8 mouse cellular contexts compared by ENCODE assay signal in the genomic region with DNA sequence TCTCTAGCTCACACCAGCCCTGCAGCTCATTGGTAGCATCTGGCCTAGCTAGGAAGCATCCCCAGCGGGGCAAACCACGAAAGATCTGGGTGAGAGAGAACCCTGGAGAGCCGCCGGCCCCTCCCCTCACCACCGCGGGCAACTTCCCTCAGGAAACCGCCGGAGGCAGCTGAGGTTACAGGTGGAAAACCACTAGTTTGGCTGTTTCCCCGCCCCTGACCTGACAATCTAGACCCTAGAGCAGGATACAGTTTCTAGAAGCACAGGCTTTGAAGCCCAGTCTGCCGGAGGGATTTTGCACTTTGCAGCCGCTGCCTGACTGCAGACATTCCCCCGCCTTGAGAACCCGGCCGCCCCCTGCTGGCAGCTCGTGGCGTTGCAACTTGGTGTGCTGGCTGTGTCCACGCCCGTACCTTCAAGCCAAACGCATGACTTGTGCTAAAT. TPM values are rescaled to one million over a fixed set of nuclear protein-coding genes. Genes with fewer than 3 reads are reported as not detected.
A peak's percentile ranks its signal among the peaks of the same experiment; 100 is the strongest.
DNase-seq lines count a peak whose midpoint lies in the region; ATAC-seq lines count a peak whose summit lies in the region.

No protein-coding gene starts in this region.

- H3K36me3 ChIP-seq in intestine, embryonic 15.5 days: no peaks in the 10 kb centered on the region

- peaks cover 17% of the 10 kb centered on the region for H3K4me1 ChIP-seq in intestine, embryonic 15.5 days (replicated peaks)

- WGBS in intestine, embryonic 15.5 days: 2% methylated on average over 19 of the region's 19 CpGs

- intact Hi-C loops in left cerebral cortex, postnatal 25 days (cut with DNase I): loop anchor here (1.0 kb wide), 1 partner anchor 40 kb away; the partner anchor contains the start of gene Nectin2

- no peak overlapping the region for H3K27ac ChIP-seq in intestine, embryonic 15.5 days

- no peaks in the 10 kb centered on the region for H3K9me3 ChIP-seq in intestine, embryonic 15.5 days

- ATAC-seq in intestine, embryonic 15.5 days: peak; percentile 50

- peak overlapping the region; percentile 78 for H3K4me2 ChIP-seq in intestine, embryonic 15.5 days (replicated peaks)

- peak overlapping the region; percentile 38 for H3K9ac ChIP-seq in intestine, embryonic 15.5 days

- peak; percentile 97 to 98 for DNase-seq in adrenal gland, adult 18-20 months (ENCODE audit: low spot score in 2 of 2)
- peak; percentile 89 for DNase-seq in embryo, embryonic 11 days
- peak; percentile 74 for DNase-seq in gastrocnemius, postnatal 25 days
- peak; percentile 82 to 83 for DNase-seq in left cerebral cortex, postnatal 25 days (ENCODE audit: low spot score in 2 of 2)
- DNase-seq in mesoderm, embryonic 11.5 days (ENCODE audit: low read depth, low spot score): peak; percentile 87
- DNase-seq in right cerebral cortex, postnatal 25 days: peak; percentile 88
- peak; percentile 87 to 91 for DNase-seq in urinary bladder, postnatal 36 days (ENCODE audit: low spot score in 2 of 2)

- H3K4me3 ChIP-seq in intestine, embryonic 15.5 days (replicated peaks): peak overlapping the region; percentile 30

- no peaks in the 10 kb centered on the region for H3K27me3 ChIP-seq in intestine, embryonic 15.5 days (replicated peaks)

RNA-seq across cellular contexts. Expression of gene Cblc, which starts 6.7 kb away (rescaled TPM):
- total RNA-seq in adrenal gland, adult 18-20 months (2021): under 1 TPM in 1 of 2 experiments, not detected in 1; 0.64 TPM
- total RNA-seq in gastrocnemius, postnatal 25 days (2021): not detected
- 24.5 and 26.4 TPM in 2 replicates for polyA plus RNA-seq in intestine, embryonic 15.5 days (2015; fragmentation: Nextera tagmentation; extraction: Ambion mirVana)
- total RNA-seq in left cerebral cortex, postnatal 25 days (2021): not detected

RNA-seq across cellular contexts. Expression of gene Bcam, which starts 19.1 kb away (rescaled TPM):
- 10 to 100 TPM; 43.2 to 53.2 TPM for total RNA-seq in adrenal gland, adult 18-20 months (2021)
- 10 to 100 TPM; 25.3 to 33.9 TPM for total RNA-seq in gastrocnemius, postnatal 25 days (2021)
- polyA plus RNA-seq in intestine, embryonic 15.5 days (2015; fragmentation: Nextera tagmentation; extraction: Ambion mirVana): 76.9 and 79.4 TPM in 2 replicates
- 10 to 100 TPM; 10.4 to 12.5 TPM for total RNA-seq in left cerebral cortex, postnatal 25 days (2021)

RNA-seq across cellular contexts. Expression of gene Bcl3, which starts 32.6 kb away (rescaled TPM):
- 10 to 100 TPM; 21.9 to 34.8 TPM for total RNA-seq in adrenal gland, adult 18-20 months (2021)
- total RNA-seq in gastrocnemius, postnatal 25 days (2021): 1 to 10 TPM; 1.2 TPM
- 13.3 and 13.9 TPM in 2 replicates for polyA plus RNA-seq in intestine, embryonic 15.5 days (2015; fragmentation: Nextera tagmentation; extraction: Ambion mirVana)
- total RNA-seq in left cerebral cortex, postnatal 25 days (2021): under 1 TPM; 0.46 to 0.53 TPM

RNA-seq across cellular contexts. Expression of gene Nectin2, which starts 39.6 kb away (rescaled TPM):
- total RNA-seq in adrenal gland, adult 18-20 months (2021): 100 to 1,000 TPM in 1 of 2 experiments, 10 to 100 TPM in 1; 76.9 to 105 TPM
- 1 to 10 TPM; 2.1 to 3.9 TPM for total RNA-seq in gastrocnemius, postnatal 25 days (2021)
- 148 and 154 TPM in 2 replicates for polyA plus RNA-seq in intestine, embryonic 15.5 days (2015; fragmentation: Nextera tagmentation; extraction: Ambion mirVana)
- 1 to 10 TPM; 7.4 to 9.3 TPM for total RNA-seq in left cerebral cortex, postnatal 25 days (2021)

Comparison
In these comparisons a context has a peak if more than half of its experiments do, and no peak if none do; other contexts are left out.
1. RNA of gene Bcl3, which starts 32.6 kb away (total RNA-seq): 21.9 to 34.8 TPM in adrenal gland, adult 18-20 months; 1.2 TPM in gastrocnemius, postnatal 25 days and 0.46 to 0.53 TPM in left cerebral cortex, postnatal 25 days; every median in the first group is over 10 times any median in the second.
2. Peak in every context shown above with its lines, with median percentiles within 50 percentile points of each other: DNase-seq.